Mouse (Mus musculus) liver (tissue): ENCODE data around the gene Ino80.

Source experiments
- DNase-seq: peaks from one replicate; pipeline ENCODE4 v3.0.0-alpha.2; 2020; ENCODE audit warnings: mixed read lengths

The Ino80 gene

GRCm38 (mm10) chr2:119350555-119351486 is 126.7 kb downstream of the Ino80 start, which contains the start of gene Chac1:
Chac1 (plus strand) TSS chr2:119351229.
- DNase-seq, result peak; percentile 91

GRCm38 (mm10) chr2:119344537-119345138 is 132.8 kb downstream of the Ino80 start:
- DNase-seq, result no peak

- peak; percentile 87 for DNase-seq
These were observed 139.8 kb downstream of the Ino80 start for GRCm38 (mm10) chr2:119337425-119338265.

- peak; percentile 30 for DNase-seq
These were observed 141.0 kb downstream of the Ino80 start for GRCm38 (mm10) chr2:119336470-119336869.

- DNase-seq, result no peak
These were observed 141.5 kb downstream of the Ino80 start for GRCm38 (mm10) chr2:119336002-119336401.

GRCm38 (mm10) chr2:119335535-119335934 is 142.0 kb downstream of the Ino80 start:
- DNase-seq, result no peak

- DNase-seq, result no peak
These were observed 142.4 kb downstream of the Ino80 start for GRCm38 (mm10) chr2:119334964-119335525.

GRCm38 (mm10) chr2:119334135-119334534 is 143.4 kb downstream of the Ino80 start:
- DNase-seq, result no peak

- no peak for DNase-seq
These were observed 145.3 kb downstream of the Ino80 start for GRCm38 (mm10) chr2:119332177-119332661.

- no peak for DNase-seq
These were observed 146.7 kb downstream of the Ino80 start for GRCm38 (mm10) chr2:119330795-119331194.

GRCm38 (mm10) chr2:119329123-119329817 is 148.2 kb downstream of the Ino80 start:
- no peak for DNase-seq

GRCm38 (mm10) chr2:119328546-119328945 is 148.9 kb downstream of the Ino80 start:
- DNase-seq, result no peak

GRCm38 (mm10) chr2:119327942-119328526 is 149.5 kb downstream of the Ino80 start:
- DNase-seq, result no peak

- DNase-seq, result peak; percentile 57
These were observed 150.4 kb downstream of the Ino80 start for GRCm38 (mm10) chr2:119327102-119327480.

GRCm38 (mm10) chr2:119326161-119327101 is 151.1 kb downstream of the Ino80 start:
- DNase-seq, result no peak

- peak; percentile 46 for DNase-seq
These were observed 151.8 kb downstream of the Ino80 start, which contains the start of gene Dll4 for GRCm38 (mm10) chr2:119325568-119326143. Dll4 (plus strand) TSS chr2:119325784.

GRCm38 (mm10) chr2:119324576-119325318 is 152.7 kb downstream of the Ino80 start:
- peak; percentile 40 for DNase-seq

- DNase-seq, result peak; percentile 40
These were observed 153.5 kb downstream of the Ino80 start for GRCm38 (mm10) chr2:119323866-119324575.
